Mouse (Mus musculus) thymus, adult 2 months (tissue): Measurements from ENCODE around the gene Gm572.

ENCODE experiments used
- CTCF ChIP-seq: fragments of 200-500 bp; IDR thresholded peaks from 2 replicates; pipeline ENCODE4 v1.5.1; 2012; ENCODE audit warnings: mild to moderate bottlenecking, control low read depth, low read length, moderate library complexity, borderline replicate concordance; ENCODE audit not compliant: control insufficient read depth, poor library complexity, insufficient read depth; ENCODE audit errors: extremely low read depth
- POLR2A ChIP-seq: fragments of 200-500 bp; IDR thresholded peaks from 2 replicates; pipeline ENCODE4 v1.6.1; 2012; ENCODE audit warnings: mild to moderate bottlenecking, low read length, control low read depth, moderate library complexity; ENCODE audit not compliant: control insufficient read depth, poor library complexity, insufficient read depth; ENCODE audit errors: extremely low read depth

GRCm38 (mm10) chr4:148662168-148662965 is 19.2 kb downstream of the Gm572 start:
- no peak; the same call in 1 of the 2 replicates for TF ChIP-seq CTCF
- no peak for TF ChIP-seq POLR2A
